Comparison of ENCODE assay signal across 13 mouse cellular contexts in genomic region chr13:99356428-99357265, GRCm38 (mm10). TPM values are rescaled to one million over a fixed set of nuclear protein-coding genes. Genes with fewer than 3 reads are reported as not detected.
DNase-seq lines count a peak whose midpoint lies in the region; ATAC-seq lines count a peak whose summit lies in the region.
"Had no signal": no experiment of that assay in that cellular context is flagged by ENCODE, and none has a peak within 500 bp of the region (broad histone marks: within the 10 kb centered on the region; RNA-seq: fewer than 3 reads in every experiment).

No protein-coding gene starts in this region.

- no peaks in the 10 kb centered on the region for H3K27me3 ChIP-seq in hindbrain, embryonic 11.5 days (ENCODE audit: control insufficient read depth, insufficient read depth, low read length)
- no peaks in the 10 kb centered on the region for H3K27me3 ChIP-seq in hindbrain, embryonic 16.5 days (replicated peaks; ENCODE audit: control insufficient read depth, insufficient read depth, low read length)
- no peaks in the 10 kb centered on the region for H3K27me3 ChIP-seq in midbrain, embryonic 14.5 days (ENCODE audit: control insufficient read depth, insufficient read depth, low read length)
- H3K27me3 ChIP-seq in midbrain, embryonic 11.5 days (ENCODE audit: control insufficient read depth, insufficient read depth, low read length) = no peaks in the 10 kb centered on the region
- H3K27me3 ChIP-seq in stomach, embryonic 15.5 days (replicated peaks) = no peaks in the 10 kb centered on the region
- H3K27me3 ChIP-seq: liver, embryonic 13.5 days; neural tube, embryonic 12.5 days had no signal

- no peak for ATAC-seq in hindbrain, embryonic 11.5 days (ENCODE audit: low FRiP score)
- no peak for ATAC-seq in hindbrain, embryonic 16.5 days
- ATAC-seq in midbrain, embryonic 14.5 days (ENCODE audit: low FRiP score, low TSS enrichment) = no peak
- ATAC-seq in midbrain, embryonic 11.5 days (ENCODE audit: low FRiP score) = no peak
- no peak for ATAC-seq in stomach, embryonic 15.5 days (ENCODE audit: insufficient read depth, low FRiP score, low read depth)

- H3K4me2 ChIP-seq in hindbrain, embryonic 11.5 days (replicated peaks; ENCODE audit: low read depth, low read length) = no peak overlapping the region
- no peak overlapping the region for H3K4me2 ChIP-seq in hindbrain, embryonic 16.5 days (ENCODE audit: low read length)
- no peak overlapping the region for H3K4me2 ChIP-seq in midbrain, embryonic 14.5 days (ENCODE audit: low read length)
- no peak overlapping the region for H3K4me2 ChIP-seq in midbrain, embryonic 11.5 days
- H3K4me2 ChIP-seq in stomach, embryonic 15.5 days = no peak overlapping the region
- H3K4me2 ChIP-seq: liver, embryonic 13.5 days; neural tube, embryonic 12.5 days had no signal

- no peaks in the 10 kb centered on the region for H3K36me3 ChIP-seq in hindbrain, embryonic 11.5 days (ENCODE audit: control insufficient read depth, insufficient read depth, low read length)
- no peaks in the 10 kb centered on the region for H3K36me3 ChIP-seq in hindbrain, embryonic 16.5 days (ENCODE audit: control insufficient read depth, insufficient read depth, low read length)
- 0 out of 2 replicates have a peak, but pooled peaks cover 8% of the 10 kb centered on the region for H3K36me3 ChIP-seq in midbrain, embryonic 14.5 days (ENCODE audit: control insufficient read depth, insufficient read depth, low read length)
- H3K36me3 ChIP-seq in midbrain, embryonic 11.5 days (ENCODE audit: control insufficient read depth, insufficient read depth, low read length) = no peaks in the 10 kb centered on the region
- 0 out of 2 replicates have a peak, but pooled peaks cover 5% of the 10 kb centered on the region for H3K36me3 ChIP-seq in stomach, embryonic 15.5 days

- H3K4me1 ChIP-seq in hindbrain, embryonic 11.5 days (replicated peaks; ENCODE audit: control insufficient read depth, insufficient read depth, low read length) = no peaks in the 10 kb centered on the region
- H3K4me1 ChIP-seq in hindbrain, embryonic 16.5 days (ENCODE audit: control insufficient read depth, insufficient read depth, low read depth, low read length) = peaks cover 5% of the 10 kb centered on the region
- 0 out of 2 replicates have a peak, but pooled peaks cover 4% of the 10 kb centered on the region for H3K4me1 ChIP-seq in midbrain, embryonic 14.5 days (ENCODE audit: control insufficient read depth, insufficient read depth, low read length)
- no peaks in the 10 kb centered on the region for H3K4me1 ChIP-seq in midbrain, embryonic 11.5 days (ENCODE audit: control insufficient read depth, insufficient read depth, low read length)
- H3K4me1 ChIP-seq in stomach, embryonic 15.5 days = peaks cover 4% of the 10 kb centered on the region; the same call in 1 of the 2 replicates

- no peaks in the 10 kb centered on the region for H3K9me3 ChIP-seq in hindbrain, embryonic 11.5 days (ENCODE audit: control insufficient read depth, low read length)
- no peaks in the 10 kb centered on the region for H3K9me3 ChIP-seq in hindbrain, embryonic 16.5 days (ENCODE audit: control insufficient read depth, low read length)
- H3K9me3 ChIP-seq in midbrain, embryonic 14.5 days (ENCODE audit: control insufficient read depth, low read length) = no peaks in the 10 kb centered on the region
- no peaks in the 10 kb centered on the region for H3K9me3 ChIP-seq in midbrain, embryonic 11.5 days (ENCODE audit: control insufficient read depth, low read length)
- H3K9me3 ChIP-seq in stomach, embryonic 15.5 days = no peaks in the 10 kb centered on the region
- H3K9me3 ChIP-seq: liver, embryonic 13.5 days; neural tube, embryonic 12.5 days had no signal

- peak; percentile 30 for DNase-seq in hindbrain, embryonic 11.5 days (ENCODE audit: low spot score)
- DNase-seq in midbrain, embryonic 14.5 days = peak; percentile 44
- no peak for DNase-seq in midbrain, embryonic 11.5 days (ENCODE audit: low spot score, missing footprints)
- peak; percentile 92 for DNase-seq in R1 (ENCODE audit: low read depth, low spot score)
- no peak for DNase-seq in spleen, postnatal 4 days (ENCODE audit: low spot score in 2 of 2)
- no peak for DNase-seq in kidney, adult 11 months
- DNase-seq: cerebellum, adult 9-11 months; kidney, adult 9 months; layer of hippocampus, postnatal 36 days; liver, embryonic 13.5 days had no signal

- no peak overlapping the region for H3K4me3 ChIP-seq in hindbrain, embryonic 11.5 days (ENCODE audit: low read depth, low read length)
- no peak overlapping the region for H3K4me3 ChIP-seq in hindbrain, embryonic 16.5 days (ENCODE audit: low read length)
- H3K4me3 ChIP-seq in midbrain, embryonic 14.5 days (replicated peaks; ENCODE audit: low read depth, low read length) = no peak overlapping the region
- no peak overlapping the region for H3K4me3 ChIP-seq in midbrain, embryonic 11.5 days (ENCODE audit: low read depth, low read length)
- H3K4me3 ChIP-seq in stomach, embryonic 15.5 days (replicated peaks) = no peak overlapping the region
- H3K4me3 ChIP-seq: liver, embryonic 13.5 days; neural tube, embryonic 12.5 days had no signal

- WGBS in hindbrain, embryonic 11.5 days = 37% methylated on average over 9 of the region's 9 CpGs
- WGBS in hindbrain, embryonic 16.5 days = 34% methylated on average over 9 of the region's 9 CpGs
- WGBS in midbrain, embryonic 14.5 days = 37% methylated on average over 9 of the region's 9 CpGs
- WGBS in midbrain, embryonic 11.5 days = 36% methylated on average over 9 of the region's 9 CpGs
- WGBS in stomach, embryonic 15.5 days = 48% methylated on average over 9 of the region's 9 CpGs

- H3K27ac ChIP-seq in hindbrain, embryonic 11.5 days (ENCODE audit: low read depth, low read length) = no peak overlapping the region
- H3K27ac ChIP-seq in hindbrain, embryonic 16.5 days (ENCODE audit: low read depth, low read length) = no peak overlapping the region
- no peak overlapping the region for H3K27ac ChIP-seq in midbrain, embryonic 14.5 days (replicated peaks; ENCODE audit: low read depth, low read length)
- H3K27ac ChIP-seq in midbrain, embryonic 11.5 days (ENCODE audit: low read depth, low read length) = no peak overlapping the region
- H3K27ac ChIP-seq in stomach, embryonic 15.5 days = peak overlapping the region; percentile 68
- H3K27ac ChIP-seq: liver, embryonic 13.5 days; neural tube, embryonic 12.5 days had no signal

- no peak overlapping the region for H3K9ac ChIP-seq in hindbrain, embryonic 11.5 days (ENCODE audit: low read depth, low read length)
- H3K9ac ChIP-seq in hindbrain, embryonic 16.5 days (ENCODE audit: low read depth, low read length) = no peak overlapping the region
- no peak overlapping the region for H3K9ac ChIP-seq in midbrain, embryonic 14.5 days (replicated peaks; ENCODE audit: low read length)
- no peak overlapping the region for H3K9ac ChIP-seq in midbrain, embryonic 11.5 days (ENCODE audit: low read length)
- H3K9ac ChIP-seq in stomach, embryonic 15.5 days = no peak overlapping the region
- H3K9ac ChIP-seq: liver, embryonic 13.5 days; neural tube, embryonic 12.5 days had no signal

RNA-seq across cellular contexts. Expression of gene Mrps27, which starts 12.1 kb away (rescaled TPM):
- 55.6 and 59.2 TPM in 2 replicates for polyA plus RNA-seq in hindbrain, embryonic 11.5 days (2014; fragmentation: Nextera tagmentation; extraction: Ambion mirVana)
- 46.8 and 47.6 TPM in 2 replicates for polyA plus RNA-seq in hindbrain, embryonic 16.5 days (2015; fragmentation: Nextera tagmentation; extraction: Ambion mirVana)
- 36.5 and 38.2 TPM in 2 replicates for polyA plus RNA-seq in midbrain, embryonic 14.5 days (2014; fragmentation: Nextera tagmentation; extraction: Ambion mirVana)
- polyA plus RNA-seq in midbrain, embryonic 11.5 days (2014; fragmentation: Nextera tagmentation; extraction: Ambion mirVana) = 60.1 and 64.1 TPM in 2 replicates
- polyA plus RNA-seq in stomach, embryonic 15.5 days (2015; fragmentation: Nextera tagmentation; extraction: Ambion mirVana) = 56.7 and 63.2 TPM in 2 replicates

RNA-seq across cellular contexts. Expression of gene Ptcd2, which starts 12.1 kb away (rescaled TPM):
- 51.9 and 56.8 TPM in 2 replicates for polyA plus RNA-seq in hindbrain, embryonic 11.5 days (2014; fragmentation: Nextera tagmentation; extraction: Ambion mirVana)
- 53.6 and 59.4 TPM in 2 replicates for polyA plus RNA-seq in hindbrain, embryonic 16.5 days (2015; fragmentation: Nextera tagmentation; extraction: Ambion mirVana)
- polyA plus RNA-seq in midbrain, embryonic 14.5 days (2014; fragmentation: Nextera tagmentation; extraction: Ambion mirVana) = 57.3 and 62.2 TPM in 2 replicates
- 54.1 and 55.9 TPM in 2 replicates for polyA plus RNA-seq in midbrain, embryonic 11.5 days (2014; fragmentation: Nextera tagmentation; extraction: Ambion mirVana)
- 42.3 and 49.4 TPM in 2 replicates for polyA plus RNA-seq in stomach, embryonic 15.5 days (2015; fragmentation: Nextera tagmentation; extraction: Ambion mirVana)

Comparison
In these comparisons a context has a peak if more than half of its experiments do, and no peak if none do; other contexts are left out.
1. DNase-seq: peak in hindbrain, embryonic 11.5 days (single experiment), midbrain, embryonic 14.5 days (single experiment) and R1 (single experiment); none in midbrain, embryonic 11.5 days (single experiment), spleen, postnatal 4 days (0 of 2) and kidney, adult 11 months (single experiment).